Mouse (Mus musculus): ENCODE measurements around the gene Ky. TPM values are rescaled to one million over a fixed set of nuclear protein-coding genes. Genes with fewer than 3 reads are reported as not detected.

Ky gene
- polyA plus RNA-seq, 1 experiment from 2014 or later: 1.2 TPM

GRCm38 (mm10) chr9:102521396-102521795 is 15.8 kb downstream of the Ky start:
- peaks cover 4% of the 10 kb centered on the region; the same call in 1 of the 2 replicates for H3K36me3 ChIP-seq (ENCODE audit: control insufficient read depth, insufficient read depth)
- no peaks in the 10 kb centered on the region for H3K9me3 ChIP-seq (replicated peaks; ENCODE audit: control insufficient read depth, low read length)
- H3K4me2 ChIP-seq (ENCODE audit: low read depth, low read length): no peak overlapping the region
- no peaks in the 10 kb centered on the region for H3K4me1 ChIP-seq (ENCODE audit: control insufficient read depth, insufficient read depth, low read length)
- H3K27ac ChIP-seq (ENCODE audit: low read length): no peak overlapping the region
- ATAC-seq (replicated peaks; ENCODE audit: extremely low read depth, insufficient read depth, low FRiP score): no peak
- no peak overlapping the region for H3K4me3 ChIP-seq (ENCODE audit: low read length)
- H3K9ac ChIP-seq (ENCODE audit: low read length): no peak overlapping the region
- H3K27me3 ChIP-seq (ENCODE audit: control insufficient read depth, insufficient read depth, low read length): no peaks in the 10 kb centered on the region
- WGBS: 67% methylated on average over 4 of the region's 4 CpGs

DNA sequence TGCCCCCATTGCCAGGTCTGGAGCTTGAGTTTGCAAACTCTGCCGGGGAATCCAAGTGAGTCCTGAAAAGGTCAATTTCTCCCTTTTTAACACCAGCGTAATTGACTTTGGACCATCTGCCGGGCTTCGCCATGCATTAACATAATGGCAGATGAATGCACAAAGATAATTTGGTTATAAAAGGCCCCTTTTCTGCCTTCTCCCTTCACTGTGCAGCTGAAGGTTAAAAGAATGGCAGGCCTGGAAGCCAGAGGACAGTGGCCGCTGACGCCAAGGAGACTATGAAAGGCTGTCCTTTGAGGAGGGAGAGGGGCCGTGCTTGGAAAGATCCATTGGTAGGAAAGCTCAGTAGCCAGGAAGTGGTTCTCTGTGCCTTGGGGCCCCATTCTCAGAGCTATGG is 22.6 kb downstream of the Ky start:
- ATAC-seq (replicated peaks; ENCODE audit: extremely low read depth, insufficient read depth, low FRiP score): no peak
- WGBS: 89% methylated on average over 7 of the region's 7 CpGs
- H3K4me2 ChIP-seq (ENCODE audit: low read depth, low read length): no peak overlapping the region
- H3K9ac ChIP-seq (ENCODE audit: low read length): no peak overlapping the region
- no peaks in the 10 kb centered on the region for H3K4me1 ChIP-seq (ENCODE audit: control insufficient read depth, insufficient read depth, low read length)
- H3K27ac ChIP-seq (ENCODE audit: low read length): no peak overlapping the region
- no peaks in the 10 kb centered on the region for H3K9me3 ChIP-seq (replicated peaks; ENCODE audit: control insufficient read depth, low read length)
- H3K4me3 ChIP-seq (ENCODE audit: low read length): no peak overlapping the region
- no peaks in the 10 kb centered on the region for H3K36me3 ChIP-seq (ENCODE audit: control insufficient read depth, insufficient read depth)
- no peaks in the 10 kb centered on the region for H3K27me3 ChIP-seq (ENCODE audit: control insufficient read depth, insufficient read depth, low read length)

- Histone ChIP-seq H3K27me3 (ENCODE audit: control insufficient read depth, insufficient read depth, low read length) (no peaks in the 10 kb centered on the region), H3K4me2 (ENCODE audit: low read depth, low read length) (no peak overlapping the region), H3K36me3 (ENCODE audit: control insufficient read depth, insufficient read depth) (no peaks in the 10 kb centered on the region), H3K9me3 (replicated peaks; ENCODE audit: control insufficient read depth, low read length) (no peaks in the 10 kb centered on the region), H3K4me1 (ENCODE audit: control insufficient read depth, insufficient read depth, low read length) (no peaks in the 10 kb centered on the region), H3K27ac (ENCODE audit: low read length) (no peak overlapping the region), H3K9ac (ENCODE audit: low read length) (no peak overlapping the region), H3K4me3 (ENCODE audit: low read length) (no peak overlapping the region)
- ATAC-seq (replicated peaks; ENCODE audit: extremely low read depth, insufficient read depth, low FRiP score): no peak
- WGBS: 82% methylated on average over 7 of the region's 7 CpGs
Observed at GRCm38 (mm10) chr9:102528561-102528960, 23.0 kb downstream of the Ky start.

DNA sequence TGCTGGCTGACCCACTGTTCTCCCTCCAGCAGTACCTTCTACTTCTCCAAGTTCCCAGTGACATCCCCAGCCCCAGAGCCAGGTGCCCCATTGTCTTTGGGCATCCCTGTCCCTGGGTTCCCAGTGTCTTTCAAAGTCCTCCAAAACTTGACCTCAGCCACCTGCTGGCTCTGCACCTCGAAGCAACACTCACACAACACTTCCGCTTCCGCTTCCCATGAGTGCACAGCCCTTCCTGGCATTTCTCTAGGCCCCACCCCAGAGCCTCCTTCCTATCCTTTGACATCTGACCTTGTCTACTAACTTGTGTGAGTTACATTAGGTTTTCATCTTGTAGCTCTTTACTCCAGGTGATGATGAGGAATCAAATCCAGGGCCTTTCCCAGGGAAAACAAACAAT is 23.5 kb downstream of the Ky start:
- ATAC-seq (replicated peaks; ENCODE audit: extremely low read depth, insufficient read depth, low FRiP score): no peak
- H3K9me3 ChIP-seq (replicated peaks; ENCODE audit: control insufficient read depth, low read length): no peaks in the 10 kb centered on the region
- no peaks in the 10 kb centered on the region for H3K27me3 ChIP-seq (ENCODE audit: control insufficient read depth, insufficient read depth, low read length)
- H3K4me1 ChIP-seq (ENCODE audit: control insufficient read depth, insufficient read depth, low read length): no peaks in the 10 kb centered on the region
- H3K36me3 ChIP-seq (ENCODE audit: control insufficient read depth, insufficient read depth): no peaks in the 10 kb centered on the region
- 70% methylated on average over 3 of the region's 3 CpGs for WGBS
- H3K4me3 ChIP-seq (ENCODE audit: low read length): no peak overlapping the region
- H3K4me2 ChIP-seq (ENCODE audit: low read depth, low read length): no peak overlapping the region
- no peak overlapping the region for H3K9ac ChIP-seq (ENCODE audit: low read length)
- no peak overlapping the region for H3K27ac ChIP-seq (ENCODE audit: low read length)

DNA sequence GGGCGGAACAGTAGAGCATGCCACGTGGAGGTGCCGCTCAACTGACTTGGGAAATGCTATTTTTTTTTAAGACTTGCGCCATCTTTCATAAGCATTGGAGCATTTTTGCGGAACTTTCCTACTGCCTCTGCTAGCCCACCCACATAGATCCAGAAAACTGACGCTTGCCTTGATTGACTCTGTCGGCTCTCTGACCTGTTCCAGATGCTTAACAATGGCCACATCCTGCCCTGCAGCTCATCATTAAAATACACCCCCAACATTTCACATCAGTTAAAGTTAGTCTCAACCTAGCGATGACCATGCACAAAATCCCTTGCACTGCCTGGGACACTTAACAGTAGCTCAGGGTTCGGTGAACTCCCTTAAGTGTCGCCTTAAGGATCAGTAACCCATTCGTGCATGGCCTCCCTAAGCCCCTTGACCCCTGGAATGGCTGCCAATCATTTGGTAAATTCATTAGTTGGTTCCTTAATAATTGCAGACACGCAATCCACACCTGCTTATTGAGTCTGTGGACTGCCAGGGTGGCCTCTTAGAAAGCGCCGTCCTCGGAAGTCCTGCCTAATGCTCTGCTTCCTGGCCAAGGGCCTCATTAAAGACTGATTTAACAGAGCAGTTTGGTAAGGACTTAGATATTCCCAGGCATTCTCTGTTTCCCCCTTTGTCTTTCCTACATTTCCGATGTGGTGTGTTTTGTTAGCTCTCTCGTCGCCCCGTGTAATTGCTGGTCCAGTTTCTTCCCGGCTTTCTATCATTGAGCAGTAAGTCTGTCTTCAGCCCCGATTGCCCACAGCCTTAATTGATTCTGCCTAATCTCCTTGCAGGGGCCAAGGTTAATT is 25.7 kb downstream of the Ky start:
- Histone ChIP-seq H3K4me2 (ENCODE audit: low read depth, low read length) (no peak overlapping the region), H3K27me3 (ENCODE audit: control insufficient read depth, insufficient read depth, low read length) (no peaks in the 10 kb centered on the region), H3K9me3 (replicated peaks; ENCODE audit: control insufficient read depth, low read length) (no peaks in the 10 kb centered on the region), H3K4me3 (ENCODE audit: low read length) (no peak overlapping the region), H3K4me1 (ENCODE audit: control insufficient read depth, insufficient read depth, low read length) (no peaks in the 10 kb centered on the region), H3K9ac (ENCODE audit: low read length) (no peak overlapping the region), H3K36me3 (ENCODE audit: control insufficient read depth, insufficient read depth) (no peaks in the 10 kb centered on the region), H3K27ac (ENCODE audit: low read length) (no peak overlapping the region)
- ATAC-seq (replicated peaks; ENCODE audit: extremely low read depth, insufficient read depth, low FRiP score): no peak
- WGBS: 78% methylated on average over 21 of the region's 21 CpGs

GRCm38 (mm10) chr9:102536968-102537367 is 31.4 kb downstream of the Ky start:
- no peak for ATAC-seq (replicated peaks; ENCODE audit: extremely low read depth, insufficient read depth, low FRiP score)
- H3K27ac ChIP-seq (ENCODE audit: low read length): no peak overlapping the region
- H3K4me2 ChIP-seq (ENCODE audit: low read depth, low read length): no peak overlapping the region
- H3K27me3 ChIP-seq (ENCODE audit: control insufficient read depth, insufficient read depth, low read length): peaks cover 4% of the 10 kb centered on the region; the same call in 1 of the 2 replicates
- no peaks in the 10 kb centered on the region for H3K36me3 ChIP-seq (ENCODE audit: control insufficient read depth, insufficient read depth)
- H3K9me3 ChIP-seq (replicated peaks; ENCODE audit: control insufficient read depth, low read length): no peaks in the 10 kb centered on the region
- WGBS: 89% methylated on average over 4 of the region's 4 CpGs
- H3K4me1 ChIP-seq (ENCODE audit: control insufficient read depth, insufficient read depth, low read length): no peaks in the 10 kb centered on the region
- H3K9ac ChIP-seq (ENCODE audit: low read length): no peak overlapping the region
- no peak overlapping the region for H3K4me3 ChIP-seq (ENCODE audit: low read length)

DNA sequence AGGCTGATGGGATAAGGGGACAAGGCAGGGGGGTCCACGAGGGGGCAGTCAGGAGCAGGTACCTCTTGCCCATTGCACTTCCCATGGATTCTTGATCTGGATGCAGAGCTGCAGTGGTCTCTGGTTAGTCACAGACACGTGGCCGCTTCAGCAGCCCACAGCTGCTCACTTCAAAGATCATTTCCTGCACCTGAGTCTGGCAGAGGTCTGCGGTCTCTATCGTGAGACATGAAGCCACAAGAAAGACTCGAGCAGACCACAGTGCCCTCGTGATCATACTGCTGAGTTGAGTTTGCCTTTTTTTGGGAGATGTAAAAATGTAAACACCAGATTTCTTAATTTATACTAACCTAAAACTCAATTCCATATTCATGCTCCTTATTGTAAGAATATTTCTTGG is 34.1 kb downstream of the Ky start:
- 51% methylated on average over 7 of the region's 7 CpGs for WGBS
- no peaks in the 10 kb centered on the region for H3K36me3 ChIP-seq (ENCODE audit: control insufficient read depth, insufficient read depth)
- no peak overlapping the region for H3K9ac ChIP-seq (ENCODE audit: low read length)
- no peak for ATAC-seq (replicated peaks; ENCODE audit: extremely low read depth, insufficient read depth, low FRiP score)
- no peak overlapping the region for H3K4me2 ChIP-seq (ENCODE audit: low read depth, low read length)
- no peaks in the 10 kb centered on the region for H3K9me3 ChIP-seq (replicated peaks; ENCODE audit: control insufficient read depth, low read length)
- H3K27me3 ChIP-seq (ENCODE audit: control insufficient read depth, insufficient read depth, low read length): peaks cover 8% of the 10 kb centered on the region
- no peak overlapping the region for H3K4me3 ChIP-seq (ENCODE audit: low read length)
- H3K27ac ChIP-seq (ENCODE audit: low read length): no peak overlapping the region
- peaks cover 2% of the 10 kb centered on the region; the same call in 1 of the 2 replicates for H3K4me1 ChIP-seq (ENCODE audit: control insufficient read depth, insufficient read depth, low read length)

GRCm38 (mm10) chr9:102541666-102542065 is 36.1 kb downstream of the Ky start:
- no peaks in the 10 kb centered on the region for H3K9me3 ChIP-seq (replicated peaks; ENCODE audit: control insufficient read depth, low read length)

GRCm38 (mm10) chr9:102542540-102542939 is 37.0 kb downstream of the Ky start:
- Histone ChIP-seq H3K27ac (ENCODE audit: low read length) (no peak overlapping the region), H3K4me2 (ENCODE audit: low read depth, low read length) (no peak overlapping the region), H3K36me3 (ENCODE audit: control insufficient read depth, insufficient read depth) (no peaks in the 10 kb centered on the region), H3K27me3 (ENCODE audit: control insufficient read depth, insufficient read depth, low read length) (peaks cover 22% of the 10 kb centered on the region), H3K9ac (ENCODE audit: low read length) (no peak overlapping the region), H3K4me1 (ENCODE audit: control insufficient read depth, insufficient read depth, low read length) (peaks cover 4% of the 10 kb centered on the region; the same call in 1 of the 2 replicates), H3K9me3 (replicated peaks; ENCODE audit: control insufficient read depth, low read length) (no peaks in the 10 kb centered on the region), H3K4me3 (ENCODE audit: low read length) (no peak overlapping the region)
- WGBS: 71% methylated on average over 8 of the region's 8 CpGs
- ATAC-seq (replicated peaks; ENCODE audit: extremely low read depth, insufficient read depth, low FRiP score): no peak

More at GRCm38 (mm10) chr9:102541666-102542065, 36.1 kb downstream of the Ky start:
- no peak overlapping the region for H3K9ac ChIP-seq (ENCODE audit: low read length)
- H3K36me3 ChIP-seq (ENCODE audit: control insufficient read depth, insufficient read depth): no peaks in the 10 kb centered on the region
- no peak overlapping the region for H3K4me3 ChIP-seq (ENCODE audit: low read length)
- peaks cover 18% of the 10 kb centered on the region for H3K27me3 ChIP-seq (ENCODE audit: control insufficient read depth, insufficient read depth, low read length)
- 89% methylated on average over 10 of the region's 10 CpGs for WGBS
- no peak for ATAC-seq (replicated peaks; ENCODE audit: extremely low read depth, insufficient read depth, low FRiP score)
- no peak overlapping the region for H3K27ac ChIP-seq (ENCODE audit: low read length)
- H3K4me2 ChIP-seq (ENCODE audit: low read depth, low read length): no peak overlapping the region
- peaks cover 4% of the 10 kb centered on the region; the same call in 1 of the 2 replicates for H3K4me1 ChIP-seq (ENCODE audit: control insufficient read depth, insufficient read depth, low read length)

All from heart, embryonic 16.5 days (tissue).